Mouse (Mus musculus) layer of hippocampus, adult 9-10 months (tissue): ENCODE measurements around the gene Nfat5.
A peak's percentile ranks its signal among the peaks of the same experiment; 100 is the strongest.

Experiments used
- DNase-seq: peaks from one replicate; pipeline ENCODE4 v3.0.0; 2022; ENCODE audit warnings: low spot score

Nfat5 gene

GRCm38 (mm10) chr8:107397665-107398064 is 104.4 kb downstream of the Nfat5 start:
- DNase-seq: no peak

GRCm38 (mm10) chr8:107399495-107399894 is 106.2 kb downstream of the Nfat5 start:
- peak; percentile 21 for DNase-seq

- DNase-seq: no peak
Observed at GRCm38 (mm10) chr8:107401866-107402265, 108.6 kb downstream of the Nfat5 start.

- peak; percentile 26 for DNase-seq
Observed at GRCm38 (mm10) chr8:107403038-107403781, 109.9 kb downstream of the Nfat5 start, which contains the start of gene Nqo1. Gene Nqo1 (minus strand): TSS chr8:107403206.

GRCm38 (mm10) chr8:107404057-107404456 is 110.8 kb downstream of the Nfat5 start:
- no peak for DNase-seq

GRCm38 (mm10) chr8:107405935-107406334 is 112.7 kb downstream of the Nfat5 start:
- DNase-seq: no peak

GRCm38 (mm10) chr8:107411391-107411790 is 118.1 kb downstream of the Nfat5 start:
- no peak for DNase-seq

GRCm38 (mm10) chr8:107412552-107412951 is 119.3 kb downstream of the Nfat5 start:
- DNase-seq: no peak

GRCm38 (mm10) chr8:107413881-107414280 is 120.6 kb downstream of the Nfat5 start:
- DNase-seq: no peak

- DNase-seq: no peak
Observed at GRCm38 (mm10) chr8:107417001-107417400, 123.7 kb downstream of the Nfat5 start.

GRCm38 (mm10) chr8:107424176-107424575 is 130.9 kb downstream of the Nfat5 start:
- no peak for DNase-seq

GRCm38 (mm10) chr8:107424597-107425229 is 131.4 kb downstream of the Nfat5 start, which contains the start of gene Nob1:
Gene Nob1 (minus strand): TSS chr8:107425051.
- peak; percentile 93 for DNase-seq

- DNase-seq: no peak
Observed at GRCm38 (mm10) chr8:107425230-107425597, 131.9 kb downstream of the Nfat5 start.
